Mouse (Mus musculus): Measurements from ENCODE around the gene Rgma. TPM values are rescaled to one million over a fixed set of nuclear protein-coding genes. Genes with fewer than 3 reads are reported as not detected.

Gene Rgma
- total RNA-seq, 2 experiments from 2014 or later: 8.1 to 12.1 TPM

DNA sequence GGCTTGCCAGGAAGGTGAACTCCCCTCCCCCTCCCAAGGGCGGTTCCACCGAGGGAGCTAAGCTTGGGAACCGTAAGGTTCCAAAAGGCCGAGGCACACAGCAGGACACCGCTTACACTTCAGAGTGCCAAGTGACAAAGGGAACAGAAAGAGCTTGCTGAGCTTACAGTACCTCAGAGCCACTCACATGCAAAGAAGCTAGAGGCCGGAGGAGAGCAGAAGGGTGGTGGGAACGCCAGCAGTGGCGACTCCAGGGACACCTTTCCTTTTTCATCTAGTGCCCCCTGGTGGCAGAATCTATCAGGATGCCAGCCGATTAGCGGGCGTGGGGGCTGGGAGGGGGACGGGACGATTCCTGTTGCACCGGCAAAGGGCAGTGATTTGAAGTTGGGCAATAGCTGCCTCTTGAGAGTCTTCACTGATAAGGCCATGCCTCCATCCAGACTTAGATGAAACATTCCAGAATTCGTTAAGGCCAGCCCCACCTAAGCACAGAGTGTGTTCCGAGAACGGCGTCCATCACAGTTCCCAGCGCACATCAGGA is 24.3 kb downstream of the Rgma start:
- peak; percentile 72 to 82 for DNase-seq (ENCODE audit: low spot score in 2 of 2)

DNA sequence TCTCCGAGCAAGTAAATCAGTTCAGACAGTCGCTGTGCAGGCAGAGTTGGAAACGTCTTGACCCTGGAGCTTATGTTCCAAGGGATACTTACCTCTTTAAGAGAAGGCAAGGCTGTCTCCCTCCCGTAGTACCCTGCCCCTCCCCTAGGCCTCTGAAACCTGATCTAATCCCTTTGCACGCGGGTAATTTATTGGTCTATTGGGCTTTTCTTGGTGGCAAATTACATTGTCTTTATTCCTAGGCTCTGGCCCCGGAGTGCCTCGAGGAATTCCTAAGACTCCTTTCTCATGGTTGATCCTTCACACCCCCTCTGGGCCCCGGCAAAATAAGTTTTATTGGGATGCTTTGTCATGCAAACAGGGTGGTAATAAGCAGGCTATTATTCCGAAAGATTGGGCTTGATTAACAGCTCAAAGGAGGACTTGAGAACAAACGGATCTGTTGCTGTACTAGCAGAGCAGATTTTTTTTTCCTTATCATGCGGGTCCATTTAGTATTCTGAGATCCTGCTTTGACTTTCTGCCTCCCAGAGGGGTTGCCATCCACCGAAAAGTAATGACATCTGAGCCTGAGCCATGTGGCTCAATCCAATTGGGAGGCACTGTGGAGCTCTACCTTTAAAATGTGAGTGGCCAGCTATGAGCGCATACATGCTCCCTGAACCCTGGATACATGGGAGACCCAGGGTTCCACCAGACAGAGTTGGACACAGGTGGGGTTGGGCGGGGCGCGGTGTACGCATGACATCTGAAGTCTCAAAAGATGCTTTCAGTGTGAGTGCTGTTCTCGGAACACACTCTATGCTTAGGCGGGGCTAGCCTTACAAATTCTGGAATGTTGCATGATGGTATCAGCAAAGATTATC is 25.0 kb downstream of the Rgma start:
- no peak for DNase-seq (ENCODE audit: low spot score in 2 of 2)

DNA sequence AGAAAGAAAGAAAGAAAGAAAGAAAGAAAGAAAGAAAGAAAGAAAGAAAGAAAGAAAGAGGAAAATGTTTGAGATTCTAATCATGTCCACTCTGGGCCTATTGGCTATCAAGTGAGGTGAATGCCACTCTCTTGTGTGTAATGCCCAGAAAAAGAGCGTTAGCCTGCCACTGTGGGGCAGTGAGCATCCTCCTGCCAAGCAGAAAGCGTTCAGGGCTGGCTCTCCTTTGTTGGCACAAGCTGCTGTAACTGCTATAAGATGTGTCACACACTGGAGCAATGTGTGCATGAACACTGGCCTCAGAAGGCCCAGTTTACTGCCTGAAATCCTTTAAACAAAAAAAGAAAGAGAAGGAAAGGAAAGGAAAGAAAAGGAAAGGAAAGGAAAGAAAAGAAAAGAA is 26.8 kb downstream of the Rgma start:
- no peak for DNase-seq (ENCODE audit: low spot score in 2 of 2)

DNA sequence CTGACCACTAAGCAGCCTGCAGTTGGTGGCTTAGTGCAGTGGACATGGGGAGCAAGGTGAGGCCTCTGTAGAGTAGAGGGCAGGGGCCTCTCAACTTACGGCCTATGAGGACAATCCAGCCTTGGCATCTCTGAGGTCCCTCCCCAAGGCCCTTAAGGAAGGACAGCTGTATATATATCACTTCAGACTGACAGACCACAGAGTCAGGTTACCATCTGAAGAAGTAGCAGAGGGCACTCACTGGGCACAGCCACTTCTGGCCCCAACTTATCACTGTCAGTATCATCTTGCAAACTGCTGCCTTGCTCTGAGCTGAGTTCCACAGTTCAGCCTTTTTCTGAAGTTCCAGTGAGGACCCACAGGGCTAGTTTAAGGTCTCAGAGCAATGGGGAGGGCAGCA is 27.4 kb downstream of the Rgma start:
- no peak for DNase-seq (ENCODE audit: low spot score in 2 of 2)

- no peak for DNase-seq (ENCODE audit: low spot score in 2 of 2)
These were observed 28.2 kb downstream of the Rgma start for GRCm38 (mm10) chr7:73403538-73403937.

- no peak for DNase-seq (ENCODE audit: low spot score in 2 of 2)
These were observed 30.2 kb downstream of the Rgma start for GRCm38 (mm10) chr7:73405550-73405949.

- no peak for DNase-seq (ENCODE audit: low spot score in 2 of 2)
These were observed 36.2 kb downstream of the Rgma start for GRCm38 (mm10) chr7:73411523-73411922.

- DNase-seq (ENCODE audit: low spot score in 2 of 2): no peak
These were observed 36.7 kb downstream of the Rgma start for GRCm38 (mm10) chr7:73411986-73412385.

GRCm38 (mm10) chr7:73412419-73412818 is 37.1 kb downstream of the Rgma start:
- DNase-seq (ENCODE audit: low spot score in 2 of 2): no peak

DNA sequence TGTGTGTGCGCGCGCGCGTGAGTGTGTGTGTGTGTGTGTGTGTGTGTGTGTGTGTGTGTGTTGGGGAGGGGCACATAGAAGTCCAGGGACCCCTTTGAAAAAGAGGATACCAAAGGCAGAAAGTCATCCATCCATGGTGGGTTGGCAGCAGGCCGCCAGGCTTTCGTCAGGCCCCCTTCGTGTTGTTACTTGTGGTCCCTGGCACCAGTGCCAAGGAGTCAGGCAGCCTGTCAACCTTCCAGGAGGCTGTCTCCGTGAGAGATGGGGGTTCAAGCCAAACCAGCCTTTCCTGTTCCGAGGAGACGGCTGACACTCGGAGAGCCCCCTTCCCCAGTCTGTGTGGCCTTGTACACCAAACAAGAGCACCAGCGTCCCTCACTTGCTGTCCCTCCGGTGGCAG is 38.9 kb downstream of the Rgma start:
- no peak for DNase-seq (ENCODE audit: low spot score in 2 of 2)

DNA sequence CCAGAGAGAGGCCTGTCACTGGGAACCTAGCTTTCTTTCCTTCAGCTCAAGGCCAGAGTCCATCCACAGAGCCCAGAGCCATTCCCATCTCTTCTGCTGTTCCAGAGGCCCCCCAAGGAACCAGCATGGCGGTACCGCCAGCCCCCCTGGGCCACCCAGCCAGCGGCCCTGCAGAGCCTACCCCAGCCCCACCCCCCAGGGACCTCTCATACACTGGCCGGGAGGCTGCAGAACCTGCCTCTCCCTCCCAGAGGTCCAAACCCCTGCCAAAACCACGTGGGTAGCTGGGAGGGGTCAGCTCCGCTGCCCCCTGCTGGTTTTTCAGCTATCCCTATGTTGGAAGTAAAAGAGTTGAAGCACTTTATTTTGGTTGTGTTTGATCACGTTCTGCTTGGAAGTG is 44.1 kb downstream of the Rgma start:
- DNase-seq (ENCODE audit: low spot score in 2 of 2): no peak

DNA sequence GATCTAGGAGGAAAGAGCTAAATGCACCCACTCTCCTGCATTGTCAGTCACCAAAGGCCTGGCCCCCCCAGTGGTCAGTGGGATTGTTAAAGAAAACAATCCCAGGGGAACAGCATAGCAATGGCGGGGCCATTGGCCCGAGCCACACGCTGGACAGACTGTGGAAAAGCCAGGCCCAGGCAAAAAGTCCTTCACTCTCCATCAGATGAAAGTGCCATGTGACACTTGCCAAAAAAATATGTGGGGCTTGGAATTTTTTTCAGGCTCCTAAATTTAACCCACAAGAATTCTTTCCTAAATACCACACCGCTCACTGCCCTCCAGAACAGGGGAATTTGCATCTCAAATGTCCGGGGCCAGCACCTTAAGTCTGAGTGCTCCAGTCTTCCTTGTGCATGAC is 45.5 kb downstream of the Rgma start:
- no peak for DNase-seq (ENCODE audit: low spot score in 2 of 2)

- DNase-seq (ENCODE audit: low spot score in 2 of 2): no peak
These were observed 46.1 kb downstream of the Rgma start for GRCm38 (mm10) chr7:73421278-73422015.

- DNase-seq (ENCODE audit: low spot score in 2 of 2): peak; percentile 73
These were observed 47.2 kb downstream of the Rgma start for GRCm38 (mm10) chr7:73422223-73423113.

- no peak for DNase-seq (ENCODE audit: low spot score in 2 of 2)
These were observed 47.9 kb downstream of the Rgma start for GRCm38 (mm10) chr7:73423236-73423635.

- no peak for DNase-seq (ENCODE audit: low spot score in 2 of 2)
These were observed 48.9 kb downstream of the Rgma start for GRCm38 (mm10) chr7:73424243-73424642.

- no peak for DNase-seq (ENCODE audit: low spot score in 2 of 2)
These were observed 49.4 kb downstream of the Rgma start for GRCm38 (mm10) chr7:73424705-73425104.

DNA sequence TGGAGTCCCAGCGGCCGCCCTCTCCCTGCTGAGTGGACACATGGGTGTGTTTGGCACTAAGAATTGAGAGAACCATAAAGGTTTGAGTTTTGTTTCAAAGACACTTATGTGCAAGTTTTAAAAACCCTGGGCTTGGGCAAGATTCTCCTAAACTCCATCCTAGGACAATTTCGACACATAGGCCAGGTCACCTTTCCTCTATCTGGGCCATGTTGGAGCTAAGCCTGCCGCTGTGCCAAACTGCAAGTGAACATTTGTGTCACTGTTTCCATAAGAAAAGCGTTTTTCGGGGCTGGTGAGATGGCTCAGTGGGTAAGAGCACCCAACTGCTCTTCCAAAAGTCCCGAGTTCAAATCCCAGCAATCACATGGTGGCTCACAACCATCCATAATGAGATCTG is 50.1 kb downstream of the Rgma start:
- DNase-seq (ENCODE audit: low spot score in 2 of 2): no peak

- no peak for DNase-seq (ENCODE audit: low spot score in 2 of 2)
These were observed 50.9 kb downstream of the Rgma start for GRCm38 (mm10) chr7:73426235-73426634.

- DNase-seq (ENCODE audit: low spot score in 2 of 2): no peak
These were observed 51.6 kb downstream of the Rgma start for GRCm38 (mm10) chr7:73426752-73427386.

GRCm38 (mm10) chr7:73427794-73428193 is 52.5 kb downstream of the Rgma start:
- no peak for DNase-seq (ENCODE audit: low spot score in 2 of 2)
